Mouse (Mus musculus) liver, adult 2 months (tissue): ENCODE results near the gene Cklf.
A peak's percentile ranks its signal among the peaks of the same experiment; 100 is the strongest.

ENCODE experiments used
- CTCF ChIP-seq: fragments of 200-500 bp; IDR thresholded peaks from 2 replicates; pipeline ENCODE4 v1.5.1; 2011; ENCODE audit warnings: low read depth, low read length, control low read depth
- POLR2A ChIP-seq: fragments of 200-500 bp; IDR thresholded peaks from 2 replicates; pipeline ENCODE4 v1.6.1; 2011; ENCODE audit warnings: low read length, control low read depth; ENCODE audit not compliant: insufficient read depth; ENCODE audit errors: extremely low read depth

DNA sequence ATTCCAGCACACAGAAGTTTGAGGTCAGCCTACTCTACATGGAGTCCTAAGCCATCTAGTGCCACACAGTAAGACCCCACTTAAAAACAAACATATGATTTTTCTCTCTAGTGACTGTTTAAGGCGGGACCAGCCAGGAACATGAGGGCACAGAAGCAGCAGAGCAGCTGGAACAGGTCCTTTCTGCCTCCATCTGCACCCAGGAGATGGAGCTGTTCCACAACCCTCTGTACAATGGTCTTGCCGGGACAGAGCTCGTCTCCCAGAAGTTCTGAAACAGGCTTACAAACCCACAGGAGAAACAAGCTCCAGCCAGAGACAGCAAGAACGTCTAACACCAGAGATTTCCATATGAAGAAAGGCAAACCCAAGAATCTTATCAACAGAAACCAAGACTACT lies 62.6 kb downstream of the Cklf start:
- peak; percentile 45 for TF ChIP-seq CTCF
- no peak for TF ChIP-seq POLR2A
